Mouse (Mus musculus) C2C12 (cell line): ENCODE results near the gene Cfap97d1.

Experiments used
- CEBPB ChIP-seq: IDR thresholded peaks from one replicate; pipeline ENCODE4 v1.6.1; 2011; ENCODE audit warnings: low read depth, mild to moderate bottlenecking, control low read depth, moderate library complexity
- CTCF ChIP-seq: IDR thresholded peaks from one replicate; pipeline ENCODE4 v1.5.1; 2011; ENCODE audit not compliant: control insufficient read depth, insufficient read depth, insufficient read length
- FOSL1 ChIP-seq: IDR thresholded peaks from one replicate; pipeline ENCODE4 v1.8.0; 2011; ENCODE audit warnings: mild to moderate bottlenecking, low read length; ENCODE audit not compliant: poor library complexity, insufficient read depth, severe bottlenecking
- MAX ChIP-seq: IDR thresholded peaks from one replicate; pipeline ENCODE4 v1.6.1; 2011; ENCODE audit warnings: mild to moderate bottlenecking, control low read depth
- MYOD1 ChIP-seq: IDR thresholded peaks from one replicate; pipeline ENCODE4 v1.6.1; 2011; ENCODE audit warnings: low read depth; ENCODE audit not compliant: control insufficient read depth, insufficient read length
- MYOG ChIP-seq: IDR thresholded peaks from one replicate; pipeline ENCODE4 v1.6.1; 2011; ENCODE audit not compliant: control insufficient read depth, insufficient read length; ENCODE audit errors: extremely low read depth
- USF1 ChIP-seq: IDR thresholded peaks from one replicate; pipeline ENCODE4 v1.6.1; 2011; ENCODE audit warnings: low read depth, mild to moderate bottlenecking, control low read depth, moderate library complexity

DNA sequence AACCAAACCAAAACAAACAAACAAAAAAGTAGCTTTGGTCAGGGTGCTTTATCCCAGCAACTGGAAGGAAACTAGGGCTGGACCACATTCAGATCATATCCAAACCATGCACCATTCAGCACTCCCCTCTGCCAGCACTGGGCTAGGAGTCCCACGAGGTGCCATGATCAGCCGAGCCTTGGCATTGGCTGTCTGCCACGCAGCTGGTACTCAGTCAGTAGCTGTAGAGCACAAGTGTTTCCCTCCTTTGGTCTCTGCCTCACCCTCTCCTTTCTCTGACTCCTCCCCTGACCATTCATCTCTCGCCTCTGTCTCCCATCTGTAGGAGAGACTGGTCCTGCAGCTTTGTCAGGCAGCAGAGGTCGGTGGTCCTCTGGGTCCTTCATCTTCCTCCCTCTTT, 26.6 kb upstream of the Cfap97d1 start:
- TF ChIP-seq CTCF, result no peak
- no peak for TF ChIP-seq CEBPB
- no peak for TF ChIP-seq MYOD1
- no peak for TF ChIP-seq MAX
- TF ChIP-seq USF1, result no peak
- TF ChIP-seq FOSL1, result no peak
- TF ChIP-seq MYOG, result no peak
